Mouse (Mus musculus): ENCODE measurements around the gene Mreg. TPM values are rescaled to one million over a fixed set of nuclear protein-coding genes. Genes with fewer than 3 reads are reported as not detected.

Gene Mreg
- total and polyA plus RNA-seq, 3 experiments: not detected

DNA sequence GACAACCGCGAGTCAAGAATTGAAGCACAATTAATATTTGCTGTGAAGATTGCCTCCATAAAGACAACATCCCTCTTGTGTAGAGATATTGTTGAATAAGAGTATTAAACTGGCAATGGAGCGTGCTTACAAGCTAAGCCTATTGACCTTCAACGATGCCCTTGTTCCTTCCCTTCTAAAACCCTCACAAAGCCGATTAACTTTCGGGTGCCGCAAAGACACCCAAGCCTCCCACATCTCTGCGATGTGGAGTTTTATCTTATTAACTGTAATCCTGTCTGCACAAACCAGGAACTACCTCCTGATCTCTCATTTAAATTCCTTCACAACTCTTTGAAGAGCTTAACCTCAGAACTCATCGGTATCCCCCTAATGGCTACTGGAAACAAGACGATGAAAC is 76.0 kb downstream of the Mreg start:
- Histone ChIP-seq H3K27ac (ENCODE audit: control insufficient read depth, low read depth, low read length) (no peak overlapping the region), H3K4me3 (ENCODE audit: control insufficient read depth in 1 of 2, insufficient read depth in 1 of 2, low read depth in 2 of 2, low read length in 2 of 2) (no peak overlapping the region), H3K36me3 (ENCODE audit: control insufficient read depth in 1 of 2, insufficient read depth in 2 of 2, low read length in 2 of 2) (no peaks in the 10 kb centered on the region), H3K9ac (ENCODE audit: control insufficient read depth, low read depth, low read length, poor library complexity, severe bottlenecking) (no peak overlapping the region), H3K4me1 (ENCODE audit: control insufficient read depth in 1 of 2, insufficient read depth in 2 of 2, low read length in 2 of 2) (no peaks in the 10 kb centered on the region), H3K79me2 (ENCODE audit: control insufficient read depth, insufficient read depth, low read length, poor library complexity) (no peaks in the 10 kb centered on the region), H3K27me3 (ENCODE audit: control insufficient read depth in 1 of 2, insufficient read depth in 2 of 2, low read length in 2 of 2) (no peaks in the 10 kb centered on the region; a peak in 1 of 4 replicates), H3K9me3 (replicated peaks; ENCODE audit: insufficient read depth, low read length) (no peaks in the 10 kb centered on the region)
- DNase-seq (ENCODE audit: low read depth, low spot score): no peak
- no peak for TF ChIP-seq TCF12 (IDR thresholded peaks at IDR 0.05; ENCODE audit: low read depth, low read length)
- no peak for TF ChIP-seq BHLHE40 (IDR thresholded peaks at IDR 0.05; ENCODE audit: borderline replicate concordance, low read depth, low read length)

GRCm38 (mm10) chr1:72134534-72134933 is 77.6 kb downstream of the Mreg start:
- no peak overlapping the region for H3K9ac ChIP-seq (ENCODE audit: control insufficient read depth, low read depth, low read length, poor library complexity, severe bottlenecking)
- DNase-seq (ENCODE audit: low read depth, low spot score): no peak
- no peaks in the 10 kb centered on the region; a peak in 1 of 4 replicates for H3K27me3 ChIP-seq (ENCODE audit: control insufficient read depth in 1 of 2, insufficient read depth in 2 of 2, low read length in 2 of 2)
- H3K36me3 ChIP-seq (ENCODE audit: control insufficient read depth in 1 of 2, insufficient read depth in 2 of 2, low read length in 2 of 2): no peaks in the 10 kb centered on the region
- H3K4me3 ChIP-seq (ENCODE audit: control insufficient read depth in 1 of 2, insufficient read depth in 1 of 2, low read depth in 2 of 2, low read length in 2 of 2): no peak overlapping the region
- H3K9me3 ChIP-seq (replicated peaks; ENCODE audit: insufficient read depth, low read length): no peaks in the 10 kb centered on the region
- no peak overlapping the region for H3K27ac ChIP-seq (ENCODE audit: control insufficient read depth, low read depth, low read length)
- no peaks in the 10 kb centered on the region for H3K79me2 ChIP-seq (ENCODE audit: control insufficient read depth, insufficient read depth, low read length, poor library complexity)
- TF ChIP-seq ETS1 (IDR thresholded peaks at IDR 0.05; ENCODE audit: low read depth, low read length) (no peak), TBP (IDR thresholded peaks at IDR 0.05; ENCODE audit: low read depth, low read length) (no peak), MAX (IDR thresholded peaks at IDR 0.05; ENCODE audit: low read length) (no peak), MEF2A (IDR thresholded peaks at IDR 0.05; ENCODE audit: extremely low read depth, insufficient replicate concordance, low read depth, low read length, poor library complexity, severe bottlenecking) (no peak), CHD2 (IDR thresholded peaks at IDR 0.05; ENCODE audit: low read length) (no peak), USF2 (IDR thresholded peaks at IDR 0.05; ENCODE audit: borderline replicate concordance in 1 of 2, insufficient read depth in 1 of 2, low read depth in 1 of 2, low read length in 2 of 2) (no peak), HCFC1 (IDR thresholded peaks at IDR 0.05; ENCODE audit: low read depth, low read length) (no peak)
- H3K4me1 ChIP-seq (ENCODE audit: control insufficient read depth in 1 of 2, insufficient read depth in 2 of 2, low read length in 2 of 2): no peaks in the 10 kb centered on the region

DNA sequence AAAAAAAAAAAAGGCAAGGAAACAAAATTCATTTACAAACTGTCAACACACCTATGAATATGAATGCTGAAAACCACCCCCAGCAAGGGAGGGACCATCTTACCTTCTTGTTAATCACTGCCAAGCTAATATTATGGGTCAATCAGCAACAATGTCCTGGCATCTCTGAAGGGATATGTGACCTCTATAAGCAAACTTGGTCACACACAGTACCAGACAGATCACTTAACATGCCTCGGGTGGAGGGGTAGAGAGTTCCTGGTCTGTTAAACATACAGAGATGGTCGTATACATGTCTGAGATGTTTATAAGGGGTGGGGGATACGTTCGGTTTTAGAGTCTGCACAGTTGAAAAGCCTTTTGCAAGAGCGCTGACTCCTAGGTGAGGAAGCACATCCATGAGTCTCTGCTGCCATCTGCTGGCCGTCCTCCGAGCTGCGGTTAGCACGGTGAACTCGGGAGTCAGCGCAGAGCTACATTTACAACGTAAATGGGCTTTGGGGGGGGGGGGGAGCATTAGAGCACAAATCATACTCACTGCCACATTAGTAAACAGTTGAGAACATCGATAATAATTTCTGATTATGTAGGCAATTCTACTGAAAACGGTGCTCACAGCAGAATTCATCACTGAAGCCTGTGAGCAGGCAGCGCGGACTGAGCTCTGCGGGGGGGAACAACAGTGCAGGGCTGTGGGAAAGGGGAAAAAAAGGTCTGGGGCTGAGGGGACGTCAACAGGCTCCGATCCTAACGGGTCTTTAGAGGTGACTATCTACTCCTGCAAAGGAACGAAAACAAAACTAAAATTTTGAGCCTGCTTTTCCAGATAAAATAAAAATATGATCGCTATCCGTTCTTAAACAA is 88.4 kb downstream of the Mreg start:
- TF ChIP-seq SMC3 (IDR thresholded peaks at IDR 0.05; ENCODE audit: low read depth, low read length): peak; percentile 82
- TF ChIP-seq GATA1 (IDR thresholded peaks at IDR 0.05; ENCODE audit: low read depth, low read length): no peak
- TF ChIP-seq NRF1 (IDR thresholded peaks at IDR 0.05; ENCODE audit: insufficient read depth, low read depth, low read length, poor library complexity, severe bottlenecking): no peak
- peak; percentile 68 to 97 (median 83) for TF ChIP-seq CTCF (IDR thresholded peaks at IDR 0.05 in 2 of 3, conservative IDR thresholded peaks at IDR 0.05 in 1 of 3; ENCODE audit: control insufficient read depth in 1 of 3, insufficient read depth in 1 of 3, low read depth in 2 of 3, low read length in 3 of 3, poor library complexity in 1 of 3, severe bottlenecking in 1 of 3)
- no peak for TF ChIP-seq NELFE (IDR thresholded peaks at IDR 0.05; ENCODE audit: low read depth, low read length)
- peak; percentile 77 for TF ChIP-seq ZC3H11A (IDR thresholded peaks at IDR 0.05; ENCODE audit: low read depth, low read length)
- no peak for TF ChIP-seq MYB (IDR thresholded peaks at IDR 0.05; ENCODE audit: low read depth, low read length)
- TF ChIP-seq RAD21 (IDR thresholded peaks at IDR 0.05; ENCODE audit: low read depth, low read length): peak; percentile 87
- TF ChIP-seq USF1 (IDR thresholded peaks at IDR 0.05; ENCODE audit: low read depth, low read length): no peak
- no peaks in the 10 kb centered on the region for H3K27me3 ChIP-seq (ENCODE audit: control insufficient read depth in 1 of 2, insufficient read depth in 2 of 2, low read length in 2 of 2)
- H3K9me3 ChIP-seq (replicated peaks; ENCODE audit: insufficient read depth, low read length): no peaks in the 10 kb centered on the region
- no peaks in the 10 kb centered on the region for H3K36me3 ChIP-seq (ENCODE audit: control insufficient read depth in 1 of 2, insufficient read depth in 2 of 2, low read length in 2 of 2)
- no peak overlapping the region for H3K27ac ChIP-seq (ENCODE audit: control insufficient read depth, low read depth, low read length)
- H3K9ac ChIP-seq (ENCODE audit: control insufficient read depth, low read depth, low read length, poor library complexity, severe bottlenecking): no peak overlapping the region
- H3K4me3 ChIP-seq (ENCODE audit: control insufficient read depth in 1 of 2, insufficient read depth in 1 of 2, low read depth in 2 of 2, low read length in 2 of 2): peak overlapping the region; percentile 29 to 45
- peak; percentile 77 for DNase-seq (ENCODE audit: low read depth, low spot score)
- H3K4me1 ChIP-seq (ENCODE audit: control insufficient read depth in 1 of 2, insufficient read depth in 2 of 2, low read length in 2 of 2): no peaks in the 10 kb centered on the region
- H3K79me2 ChIP-seq (ENCODE audit: control insufficient read depth, insufficient read depth, low read length, poor library complexity): no peaks in the 10 kb centered on the region

Data from MEL (cell line).